Mouse (Mus musculus) testis, adult 2 months (tissue): ENCODE measurements around the gene Spata32. TPM values are rescaled to one million over a fixed set of nuclear protein-coding genes. Genes with fewer than 3 reads are reported as not detected.
"Not testable (repeated sequence)": the region's sequence is repeated elsewhere in the genome, so short reads cannot be mapped to it uniquely, and the experiment has no call there.

Source experiments
- H3K27ac ChIP-seq: fragments of 200-500 bp; 2 replicates; pipeline ENCODE4 v1.5.1; 2012; ENCODE audit warnings: low read depth, low read length; ENCODE audit not compliant: control insufficient read depth, insufficient read depth
- H3K27me3 ChIP-seq: fragments of 200-500 bp; 2 replicates; pipeline ENCODE4 v1.6.1; 2012; ENCODE audit warnings: mild to moderate bottlenecking, low read length, moderate library complexity; ENCODE audit not compliant: control insufficient read depth, insufficient read depth
- H3K36me3 ChIP-seq: fragments of 200-500 bp; 2 replicates; pipeline ENCODE4 v1.6.1; 2012; ENCODE audit warnings: mild to moderate bottlenecking, low read length; ENCODE audit not compliant: control insufficient read depth, insufficient read depth
- H3K4me1 ChIP-seq: fragments of 200-500 bp; 2 replicates; pipeline ENCODE4 v1.6.1; 2012; ENCODE audit warnings: low read length; ENCODE audit not compliant: control insufficient read depth, insufficient read depth
- H3K4me3 ChIP-seq: fragments of 200-500 bp; 2 replicates; pipeline ENCODE4 v1.5.1; 2012; ENCODE audit warnings: low read depth, mild to moderate bottlenecking, low read length, moderate library complexity, mixed read lengths; ENCODE audit not compliant: control insufficient read depth
- CTCF ChIP-seq: fragments of 200-500 bp; IDR thresholded peaks from 2 replicates; pipeline ENCODE4 v1.5.1; 2012; ENCODE audit warnings: low read depth, mild to moderate bottlenecking, inconsistent platforms, low read length, moderate library complexity; ENCODE audit not compliant: control insufficient read depth, insufficient read depth, insufficient replicate concordance
- POLR2A ChIP-seq: fragments of 200-500 bp; IDR thresholded peaks from 2 replicates; pipeline ENCODE4 v1.6.1; 2012; ENCODE audit warnings: low read depth, mild to moderate bottlenecking, inconsistent platforms, low read length, moderate library complexity; ENCODE audit not compliant: control insufficient read depth
- polyA plus RNA-seq: library from polyadenylated mRNA; depleted of rRNA; stranded (reverse); fragments of >200 nt; gene quantifications from 2 replicates; pipeline ENCODE4 v1.2.3, GENCODE M21; 2012

Spata32 gene
- polyA plus RNA-seq, 1 experiment, result 142 TPM

DNA sequence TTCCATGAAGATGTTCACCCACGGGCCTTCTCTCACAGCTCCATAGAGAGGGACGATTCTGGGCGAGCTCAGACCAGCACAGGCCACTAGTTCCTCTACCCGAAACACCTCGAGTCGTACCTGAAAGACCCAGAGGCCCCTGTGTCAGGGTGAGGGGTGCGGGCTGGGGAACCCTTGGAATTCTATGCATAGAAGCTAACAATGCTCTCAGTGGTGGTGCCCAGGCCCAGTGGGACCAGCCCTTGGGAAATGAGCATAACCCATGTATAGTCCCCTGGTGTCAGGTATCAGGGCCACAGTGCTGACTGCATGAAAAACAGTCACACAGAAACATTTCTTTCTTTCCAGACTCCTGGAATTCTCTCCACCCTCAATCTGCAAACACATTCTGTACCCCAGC is 13.1 kb upstream of the Spata32 start:
- TF ChIP-seq CTCF (no peak), POLR2A (no peak)
- H3K27me3 ChIP-seq, result no peaks in the 10 kb centered on the region
- no peaks in the 10 kb centered on the region for H3K36me3 ChIP-seq
- no peak overlapping the region for H3K4me3 ChIP-seq
- H3K4me1 ChIP-seq, result no peaks in the 10 kb centered on the region
- H3K27ac ChIP-seq, result no peak overlapping the region

GRCm38 (mm10) chr11:103230626-103231025 is 12.4 kb upstream of the Spata32 start:
- Histone ChIP-seq H3K4me1 (no peaks in the 10 kb centered on the region), H3K27ac (no peak overlapping the region), H3K4me3 (no peak overlapping the region), H3K27me3 (no peaks in the 10 kb centered on the region), H3K36me3 (no peaks in the 10 kb centered on the region)
- TF ChIP-seq POLR2A (no peak), CTCF (no peak)

- Histone ChIP-seq H3K36me3 (no peaks in the 10 kb centered on the region), H3K4me1 (no peaks in the 10 kb centered on the region), H3K27ac (no peak overlapping the region), H3K27me3 (no peaks in the 10 kb centered on the region), H3K4me3 (no peak overlapping the region)
- TF ChIP-seq CTCF (no peak), POLR2A (no peak)
These were observed 11.4 kb upstream of the Spata32 start for GRCm38 (mm10) chr11:103229608-103230007.

GRCm38 (mm10) chr11:103223951-103224456 is 5.8 kb upstream of the Spata32 start:
- Histone ChIP-seq H3K27me3 (no peaks in the 10 kb centered on the region), H3K36me3 (no peaks in the 10 kb centered on the region), H3K4me1 (no peaks in the 10 kb centered on the region), H3K4me3 (no peak overlapping the region), H3K27ac (no peak overlapping the region)
- TF ChIP-seq CTCF, result no peak
- no peak for TF ChIP-seq POLR2A

- Histone ChIP-seq H3K4me1 (peaks cover under 1% of the 10 kb centered on the region; the same call in 1 of the 2 replicates), H3K27ac (no peak overlapping the region), H3K36me3 (no peaks in the 10 kb centered on the region), H3K27me3 (no peaks in the 10 kb centered on the region), H3K4me3 (no peak overlapping the region)
- TF ChIP-seq CTCF, result no peak
- no peak for TF ChIP-seq POLR2A
These were observed 5.2 kb upstream of the Spata32 start for GRCm38 (mm10) chr11:103223444-103223843.

DNA sequence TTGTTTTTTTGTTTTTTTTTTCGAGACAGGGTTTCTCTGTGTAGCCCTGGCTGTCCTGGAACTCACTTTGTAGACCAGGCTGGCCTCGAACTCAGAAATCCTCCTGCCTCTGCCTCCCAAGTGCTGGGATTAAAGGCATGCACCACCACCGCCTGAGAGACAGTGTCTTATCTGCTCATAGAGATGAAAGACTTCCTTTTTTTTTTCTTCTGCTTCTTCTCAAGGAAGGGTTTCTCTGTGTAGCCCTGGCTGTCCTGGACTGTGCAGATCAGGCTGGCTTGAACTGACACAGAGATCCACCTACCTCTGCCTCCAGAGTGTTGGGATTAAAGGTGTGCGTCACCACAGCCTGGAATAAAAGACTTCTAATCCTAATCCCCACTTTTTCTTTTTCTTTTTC is 4.5 kb upstream of the Spata32 start:
- H3K4me3 ChIP-seq, H3K27ac ChIP-seq, H3K4me1 ChIP-seq, H3K36me3 ChIP-seq, H3K27me3 ChIP-seq: not testable (repeated sequence)

DNA sequence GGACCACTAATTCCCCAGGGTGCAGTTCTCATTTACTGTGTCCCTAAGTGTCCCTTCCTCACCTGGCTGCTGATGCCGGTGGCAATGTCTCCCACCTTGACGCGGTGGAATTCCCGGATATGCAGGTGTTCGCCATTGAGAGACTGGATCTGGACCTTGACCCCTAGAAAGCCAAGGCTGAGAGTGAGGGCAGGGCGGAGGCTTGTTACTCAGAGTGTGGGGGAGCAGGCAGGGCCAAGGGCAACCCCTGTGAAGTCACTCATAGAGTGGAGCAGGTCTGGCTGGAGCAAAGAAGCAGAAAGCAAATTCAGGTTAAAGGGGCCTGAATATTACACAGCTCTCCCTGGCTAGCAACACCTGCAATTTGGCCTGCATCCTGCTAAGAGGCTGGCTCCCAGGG is 3.2 kb upstream of the Spata32 start:
- Histone ChIP-seq H3K27me3 (no peaks in the 10 kb centered on the region), H3K27ac (no peak overlapping the region), H3K36me3 (no peaks in the 10 kb centered on the region), H3K4me3 (no peak overlapping the region), H3K4me1 (peaks cover 2% of the 10 kb centered on the region; the same call in 1 of the 2 replicates)
- TF ChIP-seq POLR2A (no peak), CTCF (no peak)

DNA sequence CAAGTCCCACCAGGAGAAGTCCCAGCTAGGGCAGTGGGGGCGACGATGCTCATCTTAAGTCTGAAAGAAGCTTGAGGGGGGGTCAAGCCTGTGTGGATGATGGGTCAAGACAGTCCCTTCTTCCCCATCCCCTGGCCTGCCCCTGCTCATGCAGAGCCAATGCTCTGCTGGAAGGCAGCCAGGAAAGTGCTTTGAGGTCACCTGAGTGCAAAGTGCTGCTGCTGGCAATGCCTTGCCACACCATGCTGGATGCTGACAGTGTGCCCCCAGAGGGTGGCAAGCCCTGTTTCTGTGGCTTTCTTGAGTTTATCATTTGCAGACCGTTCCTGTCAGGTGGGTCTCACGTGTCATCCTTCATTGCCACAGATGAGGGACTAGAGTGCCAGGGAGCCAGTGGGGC is 1.8 kb upstream of the Spata32 start:
- Histone ChIP-seq H3K27ac (no peak overlapping the region), H3K27me3 (no peaks in the 10 kb centered on the region), H3K4me1 (peaks cover 2% of the 10 kb centered on the region; the same call in 1 of the 2 replicates), H3K36me3 (no peaks in the 10 kb centered on the region), H3K4me3 (peak overlapping the region; percentile 78)
- TF ChIP-seq CTCF, result no peak
- TF ChIP-seq POLR2A, result no peak
